Mouse (Mus musculus) kidney, adult 2 months (tissue): ENCODE data around the gene Klhdc8a.

Experiments used
- CTCF ChIP-seq: fragments of 200-500 bp; conservative IDR thresholded peaks from 2 replicates; pipeline ENCODE4 v1.5.1; 2011; ENCODE audit warnings: low read depth, mild to moderate bottlenecking, control low read depth, low read length, moderate library complexity, mixed read lengths; ENCODE audit not compliant: insufficient read depth, insufficient read length
- POLR2A ChIP-seq: fragments of 200-500 bp; IDR thresholded peaks from one replicate; pipeline ENCODE4 v1.6.1; 2011; ENCODE audit warnings: low read depth, low read length, control low read depth

DNA sequence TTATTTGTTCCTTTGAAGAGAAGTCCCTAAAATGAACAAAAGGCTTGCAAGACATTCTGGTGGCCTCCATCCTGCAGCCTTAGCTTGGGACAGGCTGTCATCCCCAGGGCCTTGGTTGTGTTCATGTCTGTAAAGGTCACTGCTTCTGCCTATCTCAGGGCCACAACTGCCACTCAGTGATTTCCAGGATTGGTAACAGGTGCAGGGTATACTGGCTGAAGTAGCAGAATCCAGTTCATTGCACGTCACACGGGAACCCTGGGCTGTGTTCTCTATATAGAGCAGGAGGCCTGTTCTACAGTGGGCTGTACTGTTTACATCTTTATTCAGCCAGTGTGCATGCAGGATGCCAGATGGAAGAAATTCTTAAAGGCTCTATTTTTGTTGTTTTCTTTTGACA lies 30.5 kb upstream of the Klhdc8a start:
- no peak for TF ChIP-seq POLR2A
- no peak for TF ChIP-seq CTCF
